Mouse (Mus musculus): Measurements from ENCODE around the gene Grap. TPM values are rescaled to one million over a fixed set of nuclear protein-coding genes. Genes with fewer than 3 reads are reported as not detected.

The Grap gene
- polyA plus RNA-seq, 1 experiment from 2014 or later: 7.7 TPM

DNA sequence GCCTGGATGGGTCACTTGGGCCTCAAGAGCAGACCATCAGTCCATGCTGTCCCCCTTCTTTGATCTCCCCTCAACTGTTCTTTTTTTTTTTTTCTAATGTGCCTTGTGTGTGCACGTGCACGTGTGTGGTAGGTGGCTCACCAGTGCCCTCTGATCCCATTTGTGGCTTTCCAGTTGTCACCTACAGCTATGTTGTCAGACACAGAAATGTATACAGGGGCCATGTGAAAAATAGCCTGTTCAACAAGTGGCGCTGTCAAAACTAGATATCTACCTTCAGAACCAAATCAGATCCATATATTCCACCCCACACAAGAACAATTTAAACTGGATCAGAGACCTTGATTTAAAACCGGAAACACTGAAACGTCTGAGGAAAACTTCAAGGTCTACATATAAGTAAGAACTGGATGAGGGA is 3.9 kb upstream of the Grap start:
- no peaks in the 10 kb centered on the region for H3K27me3 ChIP-seq (replicated peaks)
- 86% methylated on average over 5 of the region's 5 CpGs for WGBS
- no peak overlapping the region for H3K27ac ChIP-seq (ENCODE audit: poor library complexity, severe bottlenecking)
- H3K9me3 ChIP-seq (replicated peaks): no peaks in the 10 kb centered on the region
- no peak overlapping the region for H3K4me2 ChIP-seq
- H3K9ac ChIP-seq: no peak overlapping the region
- H3K4me3 ChIP-seq: no peak overlapping the region
- peaks cover 5% of the 10 kb centered on the region; the same call in 1 of the 2 replicates for H3K4me1 ChIP-seq (replicated peaks)
- no peak for ATAC-seq (ENCODE audit: insufficient number of reproducible peaks, low FRiP score)
- no peaks in the 10 kb centered on the region for H3K36me3 ChIP-seq

DNA sequence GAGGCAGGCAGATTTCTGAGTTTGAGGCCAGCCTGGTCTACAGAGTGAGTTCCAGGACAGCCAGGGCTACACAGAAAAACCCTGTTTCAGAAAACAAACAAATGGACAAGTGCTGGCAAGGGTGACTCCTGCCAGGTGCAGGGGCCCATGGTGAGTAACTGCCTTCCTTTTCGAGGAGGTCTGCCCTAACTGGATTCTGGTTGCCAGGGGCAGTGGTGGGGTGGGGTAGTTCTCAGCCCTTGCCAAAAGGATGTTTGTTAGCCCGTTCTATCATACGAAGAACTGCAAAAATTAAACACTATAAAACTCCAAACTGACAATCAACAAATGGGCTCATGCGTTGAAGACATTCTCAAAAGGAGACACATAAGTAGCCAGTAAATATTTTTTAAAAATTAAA is 3.4 kb upstream of the Grap start:
- no peaks in the 10 kb centered on the region for H3K9me3 ChIP-seq (replicated peaks)
- H3K27me3 ChIP-seq (replicated peaks): no peaks in the 10 kb centered on the region
- H3K4me3 ChIP-seq: no peak overlapping the region
- no peak overlapping the region for H3K9ac ChIP-seq
- WGBS: 83% methylated on average over 4 of the region's 4 CpGs
- H3K27ac ChIP-seq (ENCODE audit: poor library complexity, severe bottlenecking): no peak overlapping the region
- H3K4me1 ChIP-seq (replicated peaks): peaks cover under 1% of the 10 kb centered on the region; the same call in 1 of the 2 replicates
- H3K4me2 ChIP-seq: no peak overlapping the region
- H3K36me3 ChIP-seq: no peaks in the 10 kb centered on the region
- no peak for ATAC-seq (ENCODE audit: insufficient number of reproducible peaks, low FRiP score)

DNA sequence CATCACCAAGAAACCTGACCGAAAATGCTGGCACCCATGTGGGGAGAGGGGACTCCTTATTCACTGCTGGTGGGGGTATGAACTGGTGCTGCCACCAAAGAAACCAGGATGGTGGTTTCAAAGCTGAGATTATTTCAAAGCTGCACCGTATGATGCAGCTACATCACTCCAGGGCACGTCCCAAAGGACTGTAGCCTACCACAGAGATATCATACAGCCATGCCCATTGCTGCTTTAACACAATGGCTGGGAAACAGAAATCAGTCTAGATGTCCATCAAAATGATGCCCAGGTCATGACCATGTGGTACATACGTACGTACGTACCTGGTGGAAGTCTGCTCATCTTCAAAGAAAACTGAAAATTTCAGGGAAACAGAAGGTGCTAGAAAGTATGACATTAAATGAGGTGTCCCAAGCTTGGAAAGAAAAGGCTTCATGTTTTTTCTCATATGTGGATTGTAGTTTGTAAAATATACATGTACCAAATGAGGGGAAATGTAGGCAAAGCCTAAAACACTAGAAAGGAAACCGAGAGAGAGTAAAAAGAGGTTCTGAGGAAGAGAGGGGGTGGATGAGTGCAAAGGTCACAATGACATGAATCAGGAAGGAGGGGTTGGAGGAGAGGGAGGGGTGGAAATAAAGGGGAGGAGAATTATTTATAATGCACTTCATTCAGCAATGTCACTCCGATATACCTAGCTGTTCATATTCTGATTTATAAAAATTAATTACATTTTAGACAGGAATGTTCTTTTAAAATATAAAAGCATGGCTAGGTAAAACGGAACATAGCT is 2.4 kb upstream of the Grap start:
- H3K27ac ChIP-seq (ENCODE audit: poor library complexity, severe bottlenecking): no peak overlapping the region
- ATAC-seq (ENCODE audit: insufficient number of reproducible peaks, low FRiP score): no peak
- WGBS: 77% methylated on average over 9 of the region's 9 CpGs
- no peaks in the 10 kb centered on the region for H3K9me3 ChIP-seq (replicated peaks)
- no peaks in the 10 kb centered on the region for H3K36me3 ChIP-seq
- H3K27me3 ChIP-seq (replicated peaks): no peaks in the 10 kb centered on the region
- no peak overlapping the region for H3K4me2 ChIP-seq
- no peak overlapping the region for H3K4me3 ChIP-seq
- no peak overlapping the region for H3K9ac ChIP-seq
- H3K4me1 ChIP-seq (replicated peaks): no peaks in the 10 kb centered on the region

DNA sequence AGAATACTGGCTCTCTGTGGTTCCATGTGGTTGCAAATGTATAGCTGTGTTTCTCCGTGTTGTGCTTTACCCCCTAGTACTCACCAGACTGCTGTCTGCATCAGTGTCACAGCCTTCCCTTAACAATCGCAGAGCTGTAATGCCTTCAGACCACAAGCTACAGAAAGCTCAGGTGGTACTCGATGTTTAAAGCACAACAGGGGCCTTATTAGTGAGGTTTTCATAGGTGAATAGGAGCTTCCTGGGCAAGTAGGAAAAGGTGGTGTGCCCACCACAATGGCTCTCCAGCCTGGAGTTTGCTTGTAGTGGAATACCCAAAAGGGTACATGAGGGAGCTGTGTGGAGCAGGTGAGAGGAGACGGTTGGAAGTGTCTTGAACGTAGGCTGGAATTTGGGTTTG is 849 bp upstream of the Grap start:
- Histone ChIP-seq H3K9ac (no peak overlapping the region), H3K27ac (ENCODE audit: poor library complexity, severe bottlenecking) (no peak overlapping the region), H3K27me3 (replicated peaks) (no peaks in the 10 kb centered on the region), H3K4me3 (no peak overlapping the region), H3K9me3 (replicated peaks) (no peaks in the 10 kb centered on the region), H3K36me3 (no peaks in the 10 kb centered on the region), H3K4me2 (no peak overlapping the region), H3K4me1 (replicated peaks) (no peaks in the 10 kb centered on the region)
- WGBS: 88% methylated on average over 5 of the region's 5 CpGs
- no peak for ATAC-seq (ENCODE audit: insufficient number of reproducible peaks, low FRiP score)

DNA sequence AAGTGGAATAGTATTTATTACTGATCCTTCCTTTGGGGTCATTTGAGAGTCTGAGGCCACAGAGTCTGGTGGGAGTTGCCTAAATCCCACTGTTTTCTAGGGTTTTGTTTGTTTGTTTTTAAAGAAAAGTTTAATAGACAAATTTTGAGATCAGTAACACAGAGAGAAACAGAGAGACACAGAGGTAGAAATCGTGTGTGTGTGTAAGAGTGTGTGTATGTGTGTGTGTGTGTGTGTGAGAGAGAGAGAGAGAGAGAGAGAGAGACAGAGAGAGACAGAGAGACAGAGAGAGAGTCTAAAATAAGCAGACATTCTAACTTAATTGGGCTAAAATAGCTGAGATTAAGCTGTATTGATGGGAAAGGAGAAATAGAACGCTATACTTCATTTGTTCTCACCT is 503 bp downstream of the Grap start:
- WGBS: 67% methylated on average over 2 of the region's 2 CpGs
- peak overlapping the region; percentile 24; the same call in 1 of the 2 replicates for H3K4me3 ChIP-seq
- no peak for ATAC-seq (ENCODE audit: insufficient number of reproducible peaks, low FRiP score)
- peak overlapping the region; percentile 47 for H3K4me2 ChIP-seq
- no peak overlapping the region for H3K27ac ChIP-seq (ENCODE audit: poor library complexity, severe bottlenecking)
- 0 out of 2 replicates have a peak, but pooled peaks cover 7% of the 10 kb centered on the region for H3K4me1 ChIP-seq (replicated peaks)
- H3K9ac ChIP-seq: no peak overlapping the region
- no peaks in the 10 kb centered on the region for H3K27me3 ChIP-seq (replicated peaks)
- no peaks in the 10 kb centered on the region for H3K9me3 ChIP-seq (replicated peaks)
- no peaks in the 10 kb centered on the region for H3K36me3 ChIP-seq

DNA sequence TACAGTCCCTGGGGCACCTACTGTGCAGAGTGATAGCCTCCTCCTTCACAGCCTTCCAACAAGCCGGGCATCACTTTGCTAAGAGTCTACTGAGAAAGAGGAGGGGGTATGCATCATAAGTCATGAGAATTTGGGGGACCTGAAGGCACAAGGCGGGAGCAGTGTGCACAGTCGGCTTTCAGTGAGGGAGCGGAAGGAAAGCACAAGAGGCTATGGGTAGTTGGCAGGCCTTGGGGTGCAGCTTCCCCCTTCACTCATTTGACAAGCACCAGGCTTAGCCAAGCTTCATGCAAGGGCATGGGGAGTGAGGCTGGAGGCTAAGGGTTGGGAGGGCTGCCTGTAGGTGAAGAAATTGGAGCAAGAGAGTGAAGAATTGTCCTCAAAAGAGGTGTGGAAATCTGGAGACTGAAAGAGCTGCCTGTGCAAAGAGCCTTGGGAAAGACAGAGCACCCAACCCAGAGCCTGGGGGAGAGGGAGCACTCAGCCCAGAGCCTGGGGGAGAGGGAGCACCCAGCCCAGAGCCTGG is 1.8 kb downstream of the Grap start:
- peaks cover 16% of the 10 kb centered on the region for H3K4me1 ChIP-seq (replicated peaks)
- H3K4me3 ChIP-seq: no peak overlapping the region
- H3K9me3 ChIP-seq (replicated peaks): no peaks in the 10 kb centered on the region
- no peak overlapping the region; the same call in 1 of the 2 replicates for H3K9ac ChIP-seq
- no peaks in the 10 kb centered on the region for H3K36me3 ChIP-seq
- H3K27ac ChIP-seq (ENCODE audit: poor library complexity, severe bottlenecking): no peak overlapping the region
- no peak overlapping the region for H3K4me2 ChIP-seq
- H3K27me3 ChIP-seq (replicated peaks): no peaks in the 10 kb centered on the region
- 86% methylated on average over 4 of the region's 4 CpGs for WGBS
- ATAC-seq (ENCODE audit: insufficient number of reproducible peaks, low FRiP score): no peak

DNA sequence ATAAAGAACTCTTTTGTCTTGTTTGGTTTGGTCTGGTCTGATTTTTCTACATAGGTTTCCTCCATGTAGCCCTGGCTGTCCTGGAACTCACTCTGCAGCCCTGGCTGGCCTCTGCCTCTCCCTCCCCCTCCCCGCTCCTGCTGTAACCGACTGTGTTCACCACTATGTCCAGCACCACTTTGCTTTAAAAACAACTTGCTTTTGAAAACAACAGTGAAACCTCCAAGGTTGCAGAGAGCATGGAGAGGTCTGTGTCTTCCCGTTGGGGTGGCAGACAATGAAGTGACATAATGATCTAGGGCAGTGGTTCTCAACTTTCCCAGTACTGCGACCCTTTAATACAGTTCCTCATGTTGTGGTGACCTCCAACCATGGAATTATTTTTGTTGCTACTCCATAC is 2.6 kb downstream of the Grap start:
- no peak overlapping the region for H3K4me3 ChIP-seq
- no peak overlapping the region for H3K4me2 ChIP-seq
- peaks cover 16% of the 10 kb centered on the region for H3K4me1 ChIP-seq (replicated peaks)
- no peaks in the 10 kb centered on the region for H3K36me3 ChIP-seq
- no peaks in the 10 kb centered on the region for H3K27me3 ChIP-seq (replicated peaks)
- H3K9ac ChIP-seq: no peak overlapping the region
- no peaks in the 10 kb centered on the region for H3K9me3 ChIP-seq (replicated peaks)
- no peak for ATAC-seq (ENCODE audit: insufficient number of reproducible peaks, low FRiP score)
- WGBS: 54% methylated on average over 4 of the region's 4 CpGs
- no peak overlapping the region for H3K27ac ChIP-seq (ENCODE audit: poor library complexity, severe bottlenecking)

DNA sequence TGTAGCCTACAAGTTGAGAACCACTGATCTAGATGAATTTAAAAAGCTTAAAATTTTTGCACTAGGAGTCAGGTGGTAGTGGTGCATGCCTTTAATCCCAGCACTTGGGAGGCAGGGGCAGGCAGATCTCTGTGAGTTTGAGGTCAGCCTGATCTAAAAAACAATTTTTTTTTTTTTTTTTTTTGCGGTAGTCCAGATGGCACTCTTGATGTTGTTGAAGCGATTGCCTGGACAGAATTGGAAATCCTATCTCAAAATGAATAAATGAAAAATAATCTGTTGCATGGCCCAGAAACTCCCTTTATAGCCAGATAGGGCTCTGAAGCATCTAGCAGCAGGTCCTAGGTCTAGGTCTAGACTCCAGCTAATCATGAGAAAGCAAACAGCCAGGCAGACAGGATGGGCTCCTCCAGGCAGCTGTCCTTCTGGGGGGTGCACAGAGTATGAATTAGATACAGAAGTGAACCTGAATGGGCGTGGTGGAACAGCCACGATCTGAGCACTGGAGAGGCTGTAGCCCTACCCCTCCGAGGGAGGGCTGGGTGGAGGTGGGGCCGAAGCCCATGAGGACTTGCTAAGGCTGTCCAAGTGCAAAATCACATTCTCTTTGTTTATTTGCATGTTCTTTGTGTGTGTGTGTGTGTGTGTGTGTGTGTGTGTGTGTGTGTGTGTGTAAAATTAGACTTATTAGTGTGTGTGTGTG is 3.2 kb downstream of the Grap start:
- no peak for ATAC-seq (ENCODE audit: insufficient number of reproducible peaks, low FRiP score)
- no peaks in the 10 kb centered on the region for H3K9me3 ChIP-seq (replicated peaks)

DNA sequence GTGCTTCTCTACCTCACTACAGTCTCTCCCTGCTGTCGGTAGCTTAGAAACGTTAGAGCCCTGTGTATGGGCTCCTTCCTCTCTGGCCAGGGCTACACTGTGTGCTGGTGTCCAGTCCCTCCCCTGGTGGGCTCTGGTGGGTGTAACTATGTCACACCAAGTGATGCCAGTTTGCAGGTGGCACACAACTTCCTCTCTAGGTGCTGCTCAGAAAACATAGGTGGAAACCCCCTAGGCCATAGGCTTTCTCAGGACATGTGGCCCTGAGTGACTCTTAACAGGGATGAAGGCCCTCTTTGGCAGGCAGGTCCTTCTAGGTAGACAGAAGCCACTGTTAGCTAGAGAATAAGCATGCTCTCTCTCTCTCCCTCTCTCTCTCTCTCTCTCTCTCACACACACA is 4.4 kb downstream of the Grap start:
- no peak overlapping the region for H3K9ac ChIP-seq
- no peak overlapping the region for H3K4me2 ChIP-seq
- no peaks in the 10 kb centered on the region for H3K36me3 ChIP-seq
- H3K4me3 ChIP-seq: no peak overlapping the region
- no peaks in the 10 kb centered on the region for H3K27me3 ChIP-seq (replicated peaks)
- H3K4me1 ChIP-seq (replicated peaks): peaks cover 16% of the 10 kb centered on the region
- 63% methylated on average over 2 of the region's 2 CpGs for WGBS
- no peak overlapping the region for H3K27ac ChIP-seq (ENCODE audit: poor library complexity, severe bottlenecking)
- ATAC-seq (ENCODE audit: insufficient number of reproducible peaks, low FRiP score): no peak
- H3K9me3 ChIP-seq (replicated peaks): no peaks in the 10 kb centered on the region

More for the DNA sequence above, 3.2 kb downstream of the Grap start:
- no peaks in the 10 kb centered on the region for H3K36me3 ChIP-seq
- H3K27me3 ChIP-seq (replicated peaks): no peaks in the 10 kb centered on the region
- no peak overlapping the region for H3K27ac ChIP-seq (ENCODE audit: poor library complexity, severe bottlenecking)
- no peak overlapping the region for H3K4me2 ChIP-seq
- no peak overlapping the region for H3K4me3 ChIP-seq
- no peak overlapping the region for H3K9ac ChIP-seq
- H3K4me1 ChIP-seq (replicated peaks): peaks cover 16% of the 10 kb centered on the region
- 72% methylated on average over 6 of the region's 6 CpGs for WGBS

DNA sequence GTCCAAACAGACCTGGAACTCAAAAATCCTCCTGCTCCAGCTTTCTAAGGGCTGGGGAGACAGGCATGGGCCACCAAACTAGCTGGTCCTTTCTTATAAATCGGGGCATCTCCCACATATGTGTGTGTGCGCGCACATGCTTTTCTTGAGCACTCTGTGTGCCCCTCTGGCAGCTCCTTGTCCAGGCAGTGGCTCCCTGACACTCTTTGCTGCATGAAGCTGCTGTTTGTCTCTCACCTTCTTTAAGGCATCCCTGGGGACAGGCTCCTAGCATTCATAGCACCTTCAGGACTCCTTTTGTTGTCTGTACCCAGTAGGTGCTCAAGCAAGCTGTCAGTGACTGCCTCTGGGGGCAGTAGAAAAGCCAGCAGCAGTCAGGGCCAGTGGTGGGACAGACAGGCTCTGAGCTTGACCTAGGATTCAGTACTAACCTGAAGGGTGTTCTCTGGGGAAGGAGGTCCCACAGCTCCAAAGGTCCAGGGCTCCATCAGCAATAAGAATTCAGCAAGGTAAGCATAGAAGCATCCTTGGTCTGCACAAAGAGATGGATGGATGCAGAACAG is 5.4 kb downstream of the Grap start:
- Histone ChIP-seq H3K4me3 (no peak overlapping the region), H3K4me2 (no peak overlapping the region), H3K9ac (no peak overlapping the region), H3K4me1 (replicated peaks) (peaks cover 16% of the 10 kb centered on the region), H3K27ac (ENCODE audit: poor library complexity, severe bottlenecking) (no peak overlapping the region), H3K36me3 (no peaks in the 10 kb centered on the region), H3K27me3 (replicated peaks) (no peaks in the 10 kb centered on the region), H3K9me3 (replicated peaks) (no peaks in the 10 kb centered on the region)
- ATAC-seq (ENCODE audit: insufficient number of reproducible peaks, low FRiP score): no peak
- 86% methylated on average over 3 of the region's 3 CpGs for WGBS
